Mouse (Mus musculus) right cerebral cortex, postnatal 25 days (tissue): ENCODE measurements around the gene Cldn3.

Source experiments
- DNase-seq: peaks from one replicate; pipeline ENCODE4 v3.0.0; 2022

Cldn3 gene

DNA sequence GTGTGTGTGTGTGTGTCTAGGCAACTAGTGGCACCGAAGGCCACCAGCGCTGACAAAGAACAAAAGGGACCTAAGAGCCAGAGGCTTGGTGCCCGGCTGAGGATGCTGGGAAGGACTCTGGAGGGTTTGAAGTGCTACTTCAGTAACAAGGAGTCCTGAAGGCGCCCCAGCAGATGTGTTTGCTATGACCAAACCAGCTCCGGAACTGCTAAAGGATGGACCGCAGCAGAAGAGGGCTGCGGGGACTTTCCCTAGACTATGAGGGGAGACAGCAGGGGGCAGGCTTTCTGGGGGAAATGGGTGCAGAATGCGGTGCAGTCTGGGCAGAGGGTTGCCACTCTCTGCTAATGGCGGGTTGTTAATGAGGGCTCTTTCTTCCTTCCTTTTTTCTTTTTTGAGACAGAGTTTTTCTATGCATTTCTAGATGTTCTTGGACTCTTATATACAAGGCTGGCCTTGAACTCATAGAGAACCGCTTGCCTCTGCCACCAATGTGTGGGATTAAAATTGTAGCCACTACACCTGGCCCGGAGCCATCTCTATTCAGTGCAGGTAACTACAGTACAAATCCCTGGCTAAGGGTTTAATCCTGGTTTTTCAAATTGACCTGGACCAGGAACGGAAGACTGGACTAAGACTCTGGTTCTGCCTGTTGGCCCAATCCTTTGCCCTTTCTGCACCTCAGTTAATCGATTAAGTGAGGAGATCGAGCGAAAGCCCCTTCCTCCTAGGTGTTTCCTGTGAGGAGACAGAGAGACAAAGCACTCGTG, 22.0 kb downstream of the Cldn3 start:
- peak; percentile 12 for DNase-seq

DNA sequence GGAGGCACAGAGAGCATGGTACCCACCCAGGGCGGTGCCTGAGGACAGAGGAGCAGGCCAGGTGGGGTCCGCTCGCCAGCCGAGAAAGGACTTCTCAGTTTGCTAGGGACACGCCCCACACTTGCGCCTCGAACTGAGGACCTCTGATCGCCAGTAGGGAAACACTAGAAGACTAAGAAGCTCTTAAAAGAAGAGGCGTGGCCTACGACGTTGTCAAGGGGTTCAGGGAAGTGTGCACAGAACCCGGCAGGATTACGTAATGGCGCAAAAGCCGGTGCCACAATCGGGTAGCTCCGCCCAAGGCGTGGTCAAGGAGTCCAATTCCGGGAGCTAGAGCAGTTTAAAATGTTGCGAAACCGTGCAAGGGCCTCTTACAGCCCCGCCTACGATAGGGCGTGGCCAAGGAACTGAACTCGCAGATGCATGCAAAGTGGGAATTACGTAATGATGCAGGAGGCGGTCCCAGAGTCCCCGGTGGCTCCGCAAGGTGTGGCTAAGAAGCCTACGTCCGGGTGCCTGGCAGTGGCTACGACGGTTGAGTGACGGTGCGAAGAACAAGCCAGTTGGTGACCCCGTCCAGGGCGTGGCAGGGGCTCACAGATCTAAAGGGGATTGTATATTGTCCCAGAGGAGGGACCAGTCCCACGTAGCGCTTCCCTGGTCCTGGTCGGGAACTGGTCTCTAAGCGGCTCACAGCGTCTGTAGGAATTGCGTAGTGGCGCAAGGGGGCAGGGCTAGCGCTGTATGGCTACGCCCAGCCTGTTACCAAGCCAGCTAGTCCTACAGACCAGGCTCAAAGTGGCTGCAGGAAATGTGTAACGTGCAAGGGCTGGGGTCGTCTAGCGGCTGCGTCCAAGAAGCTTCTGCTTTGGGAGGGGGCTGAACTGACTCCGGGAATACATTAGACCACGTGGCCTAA, 22.9 kb downstream of the Cldn3 start, which contains the start of gene Abhd11:
Abhd11 (plus strand) TSS at position 482 of the 919 bp plus-strand sequence.
- DNase-seq, result peak; percentile 94

DNA sequence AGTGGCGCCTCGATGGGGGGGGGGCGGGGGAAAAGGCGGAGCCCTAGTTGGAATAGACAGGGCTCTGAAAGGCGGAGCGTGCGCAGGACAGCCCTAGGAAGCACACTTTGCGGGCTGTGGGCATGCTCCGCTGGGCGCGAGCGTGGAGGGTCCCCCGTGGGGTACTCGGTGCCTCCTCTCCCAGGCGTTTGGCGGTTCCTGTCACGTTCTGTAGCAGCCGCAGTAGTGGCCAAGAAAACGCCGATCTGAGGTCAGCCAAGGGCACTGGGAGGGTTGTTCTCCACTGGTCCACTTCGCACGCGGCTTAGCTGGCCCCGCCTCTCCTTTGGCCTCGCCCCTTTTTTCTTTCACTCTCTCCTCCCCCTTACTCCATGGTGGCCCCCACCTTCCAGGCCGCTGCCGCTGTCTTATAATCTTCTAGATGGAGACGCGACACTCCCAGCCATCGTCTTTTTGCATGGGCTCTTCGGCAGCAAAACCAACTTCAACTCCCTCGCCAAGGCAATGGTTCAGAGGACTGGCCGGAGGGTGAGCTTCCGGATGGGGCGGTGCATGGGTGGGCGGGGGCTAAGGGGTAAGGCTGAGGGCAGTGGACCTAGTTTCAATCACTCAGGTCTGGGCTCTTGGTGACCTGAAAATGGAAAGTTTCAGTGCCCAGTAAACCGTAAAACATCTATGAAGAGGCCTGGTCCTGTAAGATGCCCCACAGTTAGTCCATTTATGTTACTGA, 23.7 kb downstream of the Cldn3 start:
- DNase-seq, result peak; percentile 90

DNA sequence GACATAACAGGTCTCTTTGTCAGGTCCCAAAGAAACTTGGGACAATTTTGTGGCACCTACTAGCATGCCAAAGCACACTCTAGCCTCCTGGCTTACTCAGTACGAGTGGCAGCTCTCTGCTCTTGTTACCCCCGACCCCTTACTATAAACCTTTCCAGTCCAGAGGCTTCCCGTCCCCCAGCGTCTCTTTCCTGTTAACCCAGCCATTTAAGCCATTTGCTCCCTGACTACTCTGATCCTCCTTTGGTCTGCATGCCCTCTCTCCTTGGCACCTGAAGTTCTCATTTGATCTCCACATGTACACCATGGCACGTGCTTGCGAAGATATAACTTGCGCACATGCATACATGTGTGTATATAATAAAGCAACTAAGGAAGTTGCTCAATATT, 24.3 kb downstream of the Cldn3 start:
- no peak for DNase-seq

DNA sequence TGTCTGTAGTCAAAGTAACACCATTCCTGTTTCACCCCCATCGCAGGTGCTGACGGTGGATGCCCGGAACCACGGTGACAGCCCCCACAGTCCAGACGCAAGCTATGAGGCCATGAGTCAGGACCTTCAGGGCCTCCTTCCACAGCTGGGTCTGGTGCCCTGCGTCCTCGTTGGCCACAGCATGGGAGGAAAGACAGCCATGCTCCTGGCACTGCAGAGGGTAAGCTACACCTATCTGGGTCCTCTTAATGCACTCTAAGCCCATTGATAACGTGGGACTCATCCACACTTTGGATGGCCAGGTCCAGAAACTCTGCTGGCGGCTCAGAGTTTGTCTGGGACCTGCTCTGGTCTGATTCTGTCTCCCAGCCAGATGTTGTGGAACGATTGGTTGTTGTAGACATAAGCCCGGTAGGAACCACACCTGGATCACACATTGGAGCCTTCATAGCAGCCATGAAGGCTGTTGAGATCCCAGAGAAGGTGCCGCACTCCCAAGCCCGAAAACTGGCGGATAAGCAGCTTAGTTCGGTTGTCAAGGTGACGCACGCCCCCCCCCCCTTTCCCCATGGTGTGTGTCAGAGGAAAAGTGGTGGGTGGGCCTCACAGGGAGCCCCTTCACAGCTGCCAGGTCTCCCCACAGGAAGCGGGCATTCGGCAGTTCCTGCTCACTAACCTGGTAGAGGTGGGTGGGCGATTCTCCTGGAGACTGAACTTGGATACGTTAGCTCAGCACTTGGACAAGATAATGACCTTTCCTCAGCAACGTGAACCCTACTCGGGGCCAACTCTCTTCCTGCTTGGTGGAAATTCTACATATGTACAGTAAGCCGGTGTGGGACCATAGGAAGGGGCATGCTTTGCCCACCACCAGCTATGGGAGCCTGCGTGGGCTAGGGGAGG, 25.1 kb downstream of the Cldn3 start:
- no peak for DNase-seq

DNA sequence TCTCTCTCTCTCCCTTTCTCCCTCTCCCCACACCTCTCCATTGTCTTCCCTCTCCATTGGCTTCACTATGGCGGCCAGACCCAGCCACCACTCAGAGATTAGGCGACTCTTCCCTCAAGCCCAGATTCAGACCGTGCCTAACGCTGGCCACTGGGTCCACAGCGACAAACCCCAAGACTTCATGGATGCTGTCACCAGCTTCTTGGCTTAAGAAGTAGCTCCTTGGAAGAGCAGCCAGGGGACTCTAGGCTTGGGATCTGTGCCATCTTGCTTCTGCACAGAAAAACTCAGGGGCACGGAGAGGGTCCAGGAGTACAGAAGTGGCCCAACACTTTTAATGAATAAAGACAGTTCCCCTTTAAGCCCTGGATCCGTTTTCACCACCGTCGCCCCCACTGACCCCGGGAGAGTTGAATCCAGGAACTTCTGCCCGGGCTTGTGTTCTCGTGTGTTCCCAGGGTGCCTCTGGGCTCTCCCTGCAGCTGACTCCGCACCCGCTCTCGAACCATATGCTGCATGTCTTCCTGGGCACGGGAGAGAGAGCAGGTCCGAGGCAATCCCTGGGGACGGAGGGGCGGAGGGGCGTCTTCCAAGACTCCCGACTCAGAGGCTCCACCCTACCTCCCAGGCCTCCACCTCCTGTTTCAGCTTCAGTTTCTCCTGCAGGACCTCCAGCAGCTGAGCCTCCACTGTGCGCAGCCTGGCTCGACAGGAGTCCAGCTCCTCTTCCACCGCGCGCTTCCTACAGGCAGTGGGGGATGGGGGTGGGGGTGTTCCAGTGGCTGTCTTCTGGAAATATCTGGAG, 26.0 kb downstream of the Cldn3 start:
- DNase-seq, result no peak

DNA sequence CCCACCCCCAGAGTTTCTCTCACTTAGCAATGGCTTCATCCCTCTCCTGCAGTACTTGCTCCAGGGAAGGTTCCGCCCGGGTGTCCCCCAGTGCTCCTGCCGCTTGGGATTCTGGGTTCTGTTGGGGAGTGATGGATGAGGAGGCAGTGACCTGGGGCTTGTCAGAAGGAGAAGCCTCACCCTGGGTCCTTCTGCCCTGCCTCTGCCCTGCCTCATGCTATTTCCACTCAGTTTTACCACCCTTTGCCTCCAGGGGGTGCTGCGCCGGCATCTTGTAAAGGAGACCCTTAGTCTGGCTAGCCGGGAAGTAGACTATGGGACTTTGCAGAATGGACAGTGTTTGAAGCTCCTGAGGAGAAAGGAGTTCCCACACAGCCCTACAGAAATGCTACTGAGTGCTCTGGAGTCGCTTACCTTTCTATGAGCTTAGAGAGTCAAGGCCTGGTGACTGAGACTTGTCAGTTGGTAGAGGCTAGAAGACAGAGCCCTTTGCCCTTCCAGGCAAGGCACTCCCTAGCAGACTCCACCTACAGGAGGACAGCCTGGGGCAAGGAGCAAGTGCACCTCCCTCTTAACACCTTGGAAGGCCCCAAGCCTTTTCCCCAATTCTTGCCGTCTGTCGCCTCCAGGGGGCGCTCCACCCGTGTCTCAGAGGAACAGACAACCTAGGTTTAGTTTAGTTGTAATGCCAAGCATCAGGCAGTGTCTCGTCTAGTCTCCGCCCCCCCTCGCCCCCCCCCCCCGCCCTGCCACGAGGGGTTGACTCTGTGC, 26.8 kb downstream of the Cldn3 start:
- DNase-seq, result peak; percentile 66

DNA sequence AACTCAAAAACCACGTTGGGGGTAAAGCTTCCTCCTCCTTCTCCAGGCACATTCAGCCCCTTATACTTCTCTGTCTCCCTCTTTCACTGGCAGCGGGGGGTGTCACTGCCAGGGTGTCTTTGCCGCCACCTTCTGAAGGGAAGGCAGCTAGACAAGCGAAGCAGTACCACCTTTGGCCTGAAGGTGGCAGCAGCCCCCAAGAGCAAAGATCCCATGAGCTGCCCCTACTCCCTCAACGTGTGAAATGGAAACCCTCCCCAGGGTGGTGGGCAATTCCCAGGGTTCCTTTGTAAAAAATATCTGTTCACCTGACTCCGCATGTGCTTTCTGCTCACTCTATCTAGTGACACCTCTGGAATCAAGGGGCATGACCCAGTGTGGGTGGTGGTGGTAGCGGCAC, 29.5 kb downstream of the Cldn3 start:
- DNase-seq, result peak; percentile 86

DNA sequence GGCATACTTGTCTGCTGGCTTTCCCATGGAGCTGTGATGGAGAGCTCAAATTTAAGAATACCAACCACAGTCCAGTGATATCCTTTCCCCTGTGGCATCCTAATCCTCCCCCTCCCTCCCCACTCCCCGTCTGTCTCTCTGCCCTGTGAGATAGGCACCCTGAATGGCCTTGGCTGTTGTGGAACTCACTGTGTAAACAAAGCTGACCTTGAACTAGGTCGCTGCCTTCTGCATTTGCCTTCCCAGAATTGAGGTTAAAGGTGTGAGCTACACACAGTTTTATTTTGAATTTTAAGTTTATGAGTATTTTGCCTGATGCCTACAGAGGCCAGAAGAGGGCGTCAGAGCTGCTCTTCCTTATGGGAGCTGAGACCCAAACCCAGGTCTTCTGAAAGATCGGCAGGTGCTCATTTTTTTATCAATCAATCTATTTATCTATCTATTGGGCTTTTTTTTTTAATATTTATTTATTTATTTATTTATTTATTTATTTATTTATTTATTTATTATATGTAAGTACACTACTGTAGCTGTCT, 30.3 kb downstream of the Cldn3 start:
- DNase-seq, result no peak

DNA sequence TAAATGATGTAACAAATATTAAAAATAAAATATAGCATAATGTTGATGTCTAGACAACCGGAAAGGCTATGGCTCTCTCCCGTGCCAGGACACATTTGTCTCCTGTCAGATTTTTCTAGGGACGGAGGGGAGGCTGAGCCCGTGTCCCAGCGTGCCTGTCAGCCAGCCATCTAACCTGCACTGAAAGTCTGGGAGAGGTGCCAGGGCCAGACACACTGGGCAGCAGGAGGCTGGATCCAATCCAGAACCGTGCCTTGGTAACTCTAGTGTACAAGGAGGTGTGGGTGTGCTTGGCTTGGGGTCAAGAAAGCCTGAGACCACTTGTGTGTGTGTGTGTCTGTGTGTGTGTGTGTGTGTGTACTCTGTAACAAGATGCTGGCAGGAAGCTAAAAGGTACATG, 35.8 kb downstream of the Cldn3 start:
- DNase-seq, result no peak

DNA sequence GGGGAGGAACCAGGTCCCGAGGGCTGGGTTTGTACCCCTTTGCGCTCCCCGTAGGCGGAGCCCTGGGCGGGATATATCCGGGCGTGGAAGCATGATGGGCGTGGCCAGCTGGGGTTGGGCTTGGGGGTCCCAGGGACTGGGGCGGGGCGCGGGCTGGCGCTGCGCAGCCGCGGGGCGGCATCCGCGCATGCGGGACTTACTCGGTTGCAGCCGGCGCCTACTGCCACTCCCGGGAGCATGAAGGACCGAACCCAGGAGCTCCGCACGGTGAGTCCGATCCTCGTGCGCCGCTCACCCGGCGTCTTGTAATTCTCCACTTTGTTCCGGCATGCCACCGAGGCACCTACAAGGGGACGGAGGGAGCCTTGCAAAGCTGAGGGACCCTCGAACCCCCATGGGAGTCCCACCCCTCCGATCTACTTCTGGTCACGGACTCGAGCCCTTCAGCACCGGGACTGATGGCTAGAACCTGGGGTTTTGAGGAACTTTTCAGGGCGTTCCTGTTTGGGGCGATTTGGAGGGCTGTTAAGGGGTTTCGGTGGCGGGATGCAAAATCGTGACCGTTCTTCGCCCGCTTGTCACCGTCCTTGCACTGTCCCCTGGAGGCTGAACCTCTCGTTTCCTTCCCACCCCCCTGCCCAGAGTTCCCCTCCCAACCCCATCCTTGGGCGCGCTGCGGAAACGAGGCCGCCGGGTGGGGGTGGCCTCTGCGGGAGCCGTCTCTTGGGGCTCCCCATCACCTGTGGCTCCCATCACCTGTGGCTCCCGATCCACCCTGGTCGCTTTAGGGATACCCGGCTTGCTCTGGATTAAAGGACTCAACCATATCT, 37.5 kb downstream of the Cldn3 start, which contains the start of gene Stx1a:
Stx1a (plus strand) TSS at position 139 of the 830 bp plus-strand sequence.
- peak; percentile 89 for DNase-seq

DNA sequence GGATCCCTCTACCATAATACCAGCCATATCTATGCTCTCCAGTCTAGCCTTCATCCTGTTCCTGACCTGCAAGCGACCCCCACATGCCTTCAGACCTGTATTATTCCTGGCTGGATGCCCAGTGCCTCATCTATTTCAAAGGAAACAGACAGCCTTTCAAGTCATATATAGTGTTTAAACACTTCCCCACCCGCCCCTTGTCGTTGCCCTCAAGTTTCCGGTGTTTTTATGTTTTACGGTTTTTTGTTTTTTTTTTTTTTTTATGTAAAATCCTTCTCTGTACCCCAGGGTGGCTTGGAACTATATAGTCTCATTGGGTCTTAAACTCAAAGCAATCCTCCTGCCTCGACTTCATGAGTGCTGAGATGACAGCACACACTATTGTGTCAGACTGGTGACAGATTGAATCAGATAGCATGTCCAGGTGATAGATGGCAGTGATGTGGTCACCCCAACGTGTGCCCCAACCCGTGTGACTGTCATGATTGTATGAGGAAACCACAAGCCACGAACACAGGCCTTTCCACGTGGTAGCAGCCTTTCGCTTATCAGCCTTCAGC, 38.7 kb downstream of the Cldn3 start:
- DNase-seq, result no peak

DNA sequence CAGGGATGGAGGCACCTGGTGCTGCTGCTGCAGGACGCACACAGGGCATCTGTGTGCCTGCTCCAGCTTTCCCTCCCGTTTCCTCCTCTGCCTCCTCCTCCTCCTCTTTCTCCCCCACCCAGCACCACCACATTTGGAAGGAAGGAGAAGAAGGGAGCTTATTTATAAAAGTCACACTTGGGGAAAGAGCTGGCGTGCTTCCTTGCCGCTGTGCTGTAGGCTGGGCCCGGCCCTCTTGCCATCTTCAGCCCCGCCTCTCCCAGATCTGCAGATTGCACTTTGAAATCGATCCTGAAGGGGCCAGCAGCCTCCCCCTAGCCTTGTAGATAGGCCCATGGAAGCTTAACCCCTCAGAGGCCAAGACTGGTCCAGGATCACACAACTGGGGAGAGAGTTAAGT, 39.9 kb downstream of the Cldn3 start:
- DNase-seq, result peak; percentile 71

DNA sequence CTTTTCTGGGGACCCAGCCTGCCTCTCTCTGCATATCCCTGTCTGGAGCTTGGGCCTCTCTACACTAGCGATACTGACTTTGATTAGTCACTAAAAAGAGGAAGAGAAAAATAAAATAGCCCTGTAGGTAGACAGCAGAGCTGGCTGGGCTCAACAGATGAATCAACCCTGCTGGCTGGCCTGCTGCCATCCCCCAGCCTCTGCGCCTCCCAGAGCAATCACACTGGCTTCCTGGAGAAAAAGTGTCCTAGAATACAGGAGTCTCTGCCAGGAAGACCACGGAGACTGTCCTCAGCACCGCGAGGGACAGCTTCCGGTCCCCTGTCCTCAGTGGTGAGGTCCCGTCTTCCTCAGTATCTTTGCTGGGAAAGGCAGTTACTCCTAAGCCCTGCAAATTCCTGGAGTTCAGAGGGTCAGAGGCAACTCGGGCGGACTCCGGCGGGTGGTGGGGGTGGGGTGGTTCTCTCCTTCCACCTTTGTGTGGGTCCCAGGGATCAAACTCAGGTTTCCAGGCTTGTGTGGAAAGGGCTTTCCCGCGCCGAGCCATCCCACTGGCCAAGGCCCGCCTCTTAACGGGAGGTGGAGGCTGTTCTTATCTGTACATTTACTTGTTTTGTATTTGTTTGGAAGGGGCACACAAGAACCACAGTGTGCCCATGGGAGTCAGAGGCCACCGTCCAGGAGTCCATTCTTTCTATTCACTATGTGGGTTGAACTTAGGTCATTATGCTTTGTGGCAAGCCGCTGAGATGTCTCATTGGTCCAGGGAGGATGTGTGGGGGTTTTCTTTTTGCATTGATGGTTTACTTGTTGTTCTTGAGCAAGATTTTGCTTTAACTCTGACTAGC, 43.2 kb downstream of the Cldn3 start:
- peak; percentile 78 for DNase-seq

DNA sequence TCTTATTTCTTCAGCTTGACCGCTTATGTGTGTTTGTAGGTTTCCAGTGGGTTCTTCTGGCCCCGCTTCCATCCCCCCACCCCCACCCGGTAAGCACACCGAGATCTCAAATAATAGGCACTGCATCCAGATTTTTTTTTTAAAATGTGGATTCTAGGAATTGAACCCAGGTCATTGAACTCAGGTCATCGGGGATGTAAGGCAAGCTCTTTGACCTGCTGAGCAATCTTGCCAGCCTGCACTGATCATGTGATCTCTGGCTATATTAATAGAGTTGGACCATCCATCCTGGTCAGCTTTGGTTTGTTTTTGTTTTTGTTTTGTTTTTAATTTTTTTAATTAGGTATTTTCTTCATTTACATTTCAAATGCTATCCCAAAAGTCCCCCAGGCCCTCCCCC, 46.6 kb downstream of the Cldn3 start:
- no peak for DNase-seq

DNA sequence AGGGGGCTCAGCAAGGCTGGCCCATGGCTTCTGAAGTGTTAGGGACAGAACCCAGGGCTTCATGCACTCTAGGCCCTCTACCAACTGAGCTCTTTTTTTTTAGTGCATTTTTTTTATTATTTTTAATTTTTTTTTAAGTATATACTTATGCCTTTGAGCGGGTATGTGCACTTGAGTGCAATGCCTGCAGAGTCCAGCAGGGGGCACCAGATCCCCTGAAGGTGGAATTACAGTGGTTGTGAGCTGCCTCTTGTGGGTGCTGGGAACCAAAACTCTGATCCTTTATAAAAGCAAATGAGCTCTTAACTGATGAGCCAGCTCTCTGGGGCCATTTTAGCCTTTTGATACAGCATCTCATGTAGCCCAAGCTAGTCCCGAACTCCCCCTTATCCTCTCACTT, 48.6 kb downstream of the Cldn3 start:
- DNase-seq, result no peak

DNA sequence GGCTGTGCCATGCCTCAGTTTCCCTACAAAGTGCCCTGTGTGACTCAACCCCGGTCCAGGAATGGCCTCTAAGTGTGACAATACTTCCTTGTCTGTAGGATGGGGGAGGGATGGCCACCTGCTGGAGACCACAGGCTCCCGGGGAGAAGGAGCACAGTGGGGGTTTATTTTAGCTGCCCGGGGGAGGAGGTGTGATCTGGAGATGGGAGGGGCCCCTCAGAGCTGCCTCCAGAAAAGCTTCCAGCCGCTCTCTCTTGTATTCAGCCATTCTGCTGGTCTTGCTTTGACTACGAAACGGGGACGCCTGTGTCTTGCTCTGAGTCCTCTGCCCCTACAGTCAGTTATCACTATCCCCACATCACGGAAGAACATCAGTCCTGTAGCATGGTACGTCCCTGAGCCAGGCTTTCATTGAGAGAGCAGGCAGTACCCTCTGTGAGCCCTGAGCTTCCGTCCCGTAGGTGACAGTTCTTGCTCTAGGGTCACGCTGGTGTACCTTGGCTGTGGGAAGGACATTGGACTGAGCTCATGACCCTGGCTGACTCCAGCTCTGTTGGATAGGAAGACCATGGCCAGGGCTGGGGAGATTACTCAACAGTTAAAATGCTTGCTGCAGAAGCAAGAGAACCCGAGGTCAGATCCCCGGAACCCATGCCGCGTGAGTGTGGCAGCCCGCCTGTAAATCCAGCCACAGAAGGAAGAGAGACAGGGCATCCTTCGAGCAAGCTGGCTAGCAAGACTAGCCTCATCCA, 49.8 kb downstream of the Cldn3 start:
- peak; percentile 64 for DNase-seq
